Mouse (Mus musculus) heart, adult 2 months (tissue): ENCODE results near the gene Coq9. TPM values are rescaled to one million over a fixed set of nuclear protein-coding genes. Genes with fewer than 3 reads are reported as not detected.
"Not testable (repeated sequence)": the region's sequence is repeated elsewhere in the genome, so short reads cannot be mapped to it uniquely, and the experiment has no call there.

ENCODE experiments used
- DNase-seq, 2 experiments: peaks; one replicate each; pipeline ENCODE4 v3.0.0; 2021
- H3K27ac ChIP-seq: fragments of 200-600 bp; 2 replicates; pipeline ENCODE4 v1.8.1; 2022
- H3K27me3 ChIP-seq: fragments of 200-500 bp; 2 replicates; pipeline ENCODE4 v1.6.1; 2012; ENCODE audit warnings: mild to moderate bottlenecking, low read length, inconsistent platforms, mixed read lengths; ENCODE audit not compliant: control insufficient read depth, insufficient read depth
- H3K36me3 ChIP-seq: fragments of 200-500 bp; 2 replicates; pipeline ENCODE4 v1.6.1; 2012; ENCODE audit warnings: low read length, inconsistent platforms; ENCODE audit not compliant: control insufficient read depth, insufficient read depth
- H3K4me1 ChIP-seq: fragments of 200-500 bp; 2 replicates; pipeline ENCODE4 v1.6.1; 2011; ENCODE audit warnings: low read length; ENCODE audit not compliant: control insufficient read depth, insufficient read depth
- H3K4me3 ChIP-seq: fragments of 200-600 bp; 2 replicates; pipeline ENCODE4 v1.8.1; 2022
- H3K79me2 ChIP-seq: fragments of 200-500 bp; replicated peaks from 2 replicates; pipeline ENCODE4 v1.6.1; 2012; ENCODE audit warnings: mild to moderate bottlenecking, inconsistent platforms, low read length, moderate library complexity, mixed read lengths; ENCODE audit not compliant: control insufficient read depth, insufficient read depth
- H3K9ac ChIP-seq: fragments of 200-500 bp; 2 replicates; pipeline ENCODE4 v1.6.1; 2012; ENCODE audit warnings: low read depth, mild to moderate bottlenecking, control low read depth, inconsistent platforms, low read length, mixed read lengths
- CTCF ChIP-seq: fragments of 200-600 bp; IDR thresholded peaks from 2 replicates; pipeline ENCODE4 v1.8.1; 2022; ENCODE audit warnings: antibody characterized with exemption, mild to moderate bottlenecking, moderate library complexity
- EP300 ChIP-seq: fragments of 200-500 bp; IDR thresholded peaks from 2 replicates; pipeline ENCODE4 v1.6.1; 2011; ENCODE audit warnings: low read depth, low read length, control low read depth; ENCODE audit not compliant: insufficient read depth
- POLR2A ChIP-seq: fragments of 200-500 bp; IDR thresholded peaks from 2 replicates; pipeline ENCODE4 v1.6.1; 2011; ENCODE audit warnings: mild to moderate bottlenecking, low read depth, low read length, control low read depth; ENCODE audit not compliant: insufficient read depth
- WGBS: fragments of 180-500 bp; shearing (Covaris S2); methylation state at CpG from one replicate; pipeline ENCODE4 v1.1.7; 2018; 5-methylcytosine and 5-hydroxymethylcytosine counted together
- intact Hi-C: fragments of 180-260 bp; cut with DNase I; formaldehyde crosslinking; loops from one replicate; pipeline ENCODE4 v1.15.1; 2025
- polyA plus RNA-seq: library from polyadenylated mRNA; depleted of rRNA; stranded (reverse); fragments of >200 nt; gene quantifications from 2 replicates; pipeline ENCODE4 v1.2.3, GENCODE M21; 2012
- total RNA-seq, 2 experiments: library from RNA; stranded (reverse); gene quantifications; 2 replicates each; pipeline ENCODE4 v1.2.3; 2021

Gene Coq9
- total and polyA plus RNA-seq, 3 experiments, result 545 to 843 (median 681) TPM

GRCm38 (mm10) chr8:94826210-94826609 lies 11.9 kb upstream of the Coq9 start:
- Histone ChIP-seq H3K27me3 (no peaks in the 10 kb centered on the region), H3K4me3 (no peak overlapping the region), H3K9ac (no peak overlapping the region), H3K79me2 (no peaks in the 10 kb centered on the region), H3K4me1 (no peaks in the 10 kb centered on the region), H3K27ac (no peak overlapping the region), H3K36me3 (no peaks in the 10 kb centered on the region; the same call in none of the 2 replicates)
- no peak for DNase-seq
- 91% methylated on average over 5 of the region's 5 CpGs for WGBS
- intact Hi-C loops, result no loop called here
- no peak for TF ChIP-seq POLR2A
- no peak for TF ChIP-seq EP300
- TF ChIP-seq CTCF, result no peak

DNA sequence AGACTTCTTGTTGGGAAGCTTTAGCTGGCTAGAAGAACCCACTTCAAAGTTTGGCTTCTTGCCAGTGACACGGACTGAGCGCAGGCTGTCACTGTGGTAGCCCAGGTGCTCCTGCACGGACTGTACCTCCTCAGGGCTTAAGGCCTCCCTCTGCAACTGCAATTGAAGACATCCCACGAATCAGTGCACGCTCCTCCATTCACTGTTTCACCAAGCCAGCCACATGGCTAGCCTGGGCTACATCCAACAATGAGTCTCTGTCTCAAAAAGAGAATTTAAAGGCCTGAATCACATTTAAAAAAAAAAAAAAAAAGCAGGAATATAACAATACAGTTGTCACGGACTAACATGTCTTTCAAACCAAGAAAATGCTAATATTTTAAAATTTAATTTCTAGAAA lies 9.8 kb upstream of the Coq9 start:
- no peak overlapping the region for H3K4me3 ChIP-seq
- no peak overlapping the region for H3K27ac ChIP-seq
- DNase-seq, result no peak
- H3K27me3 ChIP-seq, result no peaks in the 10 kb centered on the region
- H3K36me3 ChIP-seq, result peaks cover 2% of the 10 kb centered on the region
- no peak overlapping the region for H3K9ac ChIP-seq
- H3K79me2 ChIP-seq, result peaks cover 1% of the 10 kb centered on the region; the same call in 1 of the 2 replicates
- no peak for TF ChIP-seq CTCF
- TF ChIP-seq EP300, result no peak
- no peak for TF ChIP-seq POLR2A
- H3K4me1 ChIP-seq, result peaks cover 2% of the 10 kb centered on the region; the same call in 1 of the 2 replicates
- WGBS, result 78% methylated on average over 6 of the region's 6 CpGs
- intact Hi-C loops, result no loop called here

DNA sequence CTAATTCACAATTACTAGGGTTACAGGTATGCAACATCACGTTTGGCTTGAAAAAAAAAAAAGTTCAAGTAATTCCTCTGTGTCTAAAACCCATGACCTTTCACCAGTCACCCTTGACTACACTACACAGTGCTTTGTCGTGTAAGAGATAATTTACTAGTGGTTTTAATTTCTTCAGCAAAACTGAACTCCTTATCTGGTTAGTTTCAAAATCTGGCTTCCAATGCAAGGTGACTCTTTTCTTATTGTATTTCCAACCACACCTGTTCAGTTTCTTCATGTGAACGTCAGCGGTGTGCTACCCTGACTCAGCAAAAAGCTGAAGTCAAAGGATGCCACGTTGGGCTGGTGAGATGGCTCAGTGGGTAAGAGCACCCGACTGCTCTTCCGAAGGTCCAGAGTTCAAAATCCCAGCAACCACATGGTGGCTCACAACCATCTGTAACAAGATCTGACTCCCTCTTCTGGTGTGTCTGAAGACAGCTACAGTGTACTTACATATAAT lies 4.2 kb upstream of the Coq9 start:
- H3K36me3 ChIP-seq, H3K4me1 ChIP-seq, H3K27ac ChIP-seq, intact Hi-C loops, DNase-seq, H3K9ac ChIP-seq, H3K4me3 ChIP-seq, H3K79me2 ChIP-seq, H3K27me3 ChIP-seq: not testable (repeated sequence)
- 72% methylated on average over 7 of the region's 7 CpGs for WGBS

GRCm38 (mm10) chr8:94835751-94836150 lies 2.4 kb upstream of the Coq9 start:
- H3K9ac ChIP-seq, H3K27ac ChIP-seq, DNase-seq, H3K79me2 ChIP-seq, H3K36me3 ChIP-seq, H3K27me3 ChIP-seq, H3K4me3 ChIP-seq, H3K4me1 ChIP-seq: not testable (repeated sequence)
- 86% methylated on average over 13 of the region's 13 CpGs for WGBS
- intact Hi-C loops, result loop anchor here (2.0 kb wide), 1 partner anchor 13 kb away; no protein-coding TSS in a partner anchor

- no peak for TF ChIP-seq POLR2A
- no peak for TF ChIP-seq EP300
- no peak for TF ChIP-seq CTCF
- intact Hi-C loops, result loop anchor here (2.0 kb wide), 1 partner anchor 14 kb away; no protein-coding TSS in a partner anchor
- Histone ChIP-seq H3K27ac (peak overlapping the region; percentile 96), H3K4me1 (peaks cover 4% of the 10 kb centered on the region), H3K36me3 (peaks cover 5% of the 10 kb centered on the region; the same call in 1 of the 2 replicates), H3K79me2 (peaks cover 5% of the 10 kb centered on the region), H3K4me3 (peak overlapping the region; percentile 70), H3K27me3 (no peaks in the 10 kb centered on the region), H3K9ac (peak overlapping the region; percentile 68)
- WGBS, result 60% methylated on average over 11 of the region's 11 CpGs
- no peak for DNase-seq
Observed at GRCm38 (mm10) chr8:94836456-94837240, 1.5 kb upstream of the Coq9 start.

GRCm38 (mm10) chr8:94838600-94838999 lies 479 bp downstream of the Coq9 start:
- H3K4me1 ChIP-seq, result peaks cover 2% of the 10 kb centered on the region
- intact Hi-C loops, result loop anchor here (2.0 kb wide), 1 partner anchor 18 kb away; the partner anchor contains the start of gene Polr2c
- TF ChIP-seq CTCF (no peak), POLR2A (no peak; the same call in 1 of the 2 replicates), EP300 (no peak)
- peak overlapping the region; percentile 99 for H3K9ac ChIP-seq
- peaks cover 4% of the 10 kb centered on the region for H3K79me2 ChIP-seq
- peaks cover 2% of the 10 kb centered on the region; the same call in 1 of the 2 replicates for H3K36me3 ChIP-seq
- no peaks in the 10 kb centered on the region for H3K27me3 ChIP-seq
- 0% methylated on average over 24 of the region's 24 CpGs for WGBS
- peak overlapping the region; percentile 70 for H3K4me3 ChIP-seq
- DNase-seq, result peak in 1 of 2 experiments; percentile 87
- H3K27ac ChIP-seq, result peak overlapping the region; percentile 96
